Mouse (Mus musculus) ES-Bruce4 (cell line): ENCODE measurements around the gene Dtx1.

Source experiments
- CTCF ChIP-seq: IDR thresholded peaks from one replicate; pipeline ENCODE4 v1.8.1; 2011; ENCODE audit warnings: low read depth, low read length
- EP300 ChIP-seq: IDR thresholded peaks from 2 replicates; pipeline ENCODE4 v1.6.1; 2011; ENCODE audit warnings: low read depth, low read length; ENCODE audit not compliant: insufficient read depth
- POLR2A ChIP-seq: IDR thresholded peaks from one replicate; pipeline ENCODE4 v1.8.1; 2011; ENCODE audit warnings: low read length; ENCODE audit not compliant: insufficient read depth

DNA sequence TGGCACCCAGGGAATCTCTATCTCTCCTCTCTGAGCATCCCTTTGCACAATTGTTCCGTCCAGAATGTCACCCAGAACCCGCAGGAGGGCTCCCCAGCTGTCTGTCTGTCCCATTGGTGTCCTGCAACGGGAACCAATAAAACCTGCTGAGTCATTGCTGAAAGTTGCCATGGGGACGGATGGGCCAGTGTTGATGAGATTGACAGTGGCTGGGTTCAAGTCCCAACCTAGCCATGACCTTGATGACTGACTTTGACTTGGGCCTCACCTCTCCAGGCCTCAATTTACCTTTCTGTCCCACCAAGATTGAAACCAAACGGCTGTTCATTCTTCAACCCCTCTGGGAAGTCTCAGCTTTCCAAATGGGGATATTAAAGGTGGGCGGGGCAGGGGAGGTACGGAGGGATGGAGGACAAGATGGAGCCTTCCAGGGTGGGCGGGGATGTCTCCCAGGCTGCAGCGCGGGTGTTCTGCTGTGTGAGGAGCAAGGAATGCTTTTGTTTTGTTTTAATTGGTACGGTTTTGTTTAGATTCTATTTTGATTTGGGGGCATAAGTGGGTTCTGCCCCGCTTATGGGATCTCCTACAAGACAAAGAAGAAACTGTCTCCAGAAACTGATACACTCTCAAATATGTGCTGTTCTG is 14.2 kb upstream of the Dtx1 start:
- TF ChIP-seq CTCF = no peak
- TF ChIP-seq POLR2A = no peak
- TF ChIP-seq EP300 = peak; percentile 52
